Mouse (Mus musculus): ENCODE measurements around the gene Sh2b1. TPM values are rescaled to one million over a fixed set of nuclear protein-coding genes. Genes with fewer than 3 reads are reported as not detected.
A peak's percentile ranks its signal among the peaks of the same experiment; 100 is the strongest.

Gene Sh2b1
- polyA plus RNA-seq, 1 experiment from 2014 or later: 54.1 TPM

DNA sequence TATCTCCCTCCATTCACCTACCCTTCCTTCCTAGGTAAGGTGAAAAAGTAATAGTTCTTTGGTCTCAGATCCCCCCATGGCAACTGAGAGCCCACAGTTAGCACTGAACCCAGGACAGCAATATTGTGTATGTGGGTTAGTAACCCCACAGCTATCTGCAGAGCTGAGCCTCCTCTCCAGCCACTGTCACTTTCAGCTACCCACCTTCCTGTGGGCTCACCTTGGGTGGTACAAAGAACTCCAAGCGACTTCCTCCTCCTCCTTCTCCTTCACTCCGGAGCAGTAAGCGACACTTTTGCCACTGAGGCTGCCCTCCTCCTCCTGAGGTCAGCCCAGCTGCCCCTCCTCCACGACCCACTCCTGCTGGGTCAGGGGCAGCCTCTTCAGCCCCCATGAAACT lies 3.4 kb downstream of the Sh2b1 start:
- peaks cover 29% of the 10 kb centered on the region for H3K4me1 ChIP-seq
- no peaks in the 10 kb centered on the region for H3K9me3 ChIP-seq (replicated peaks)
- no peak for DNase-seq (ENCODE audit: low spot score)
- WGBS: 85% methylated on average over 4 of the region's 4 CpGs
- H3K27ac ChIP-seq (replicated peaks): no peak overlapping the region
- H3K27me3 ChIP-seq (ENCODE audit: low read depth, poor library complexity, severe bottlenecking): no peaks in the 10 kb centered on the region
- no peak overlapping the region for H3K4me3 ChIP-seq
- H3K36me3 ChIP-seq: peaks cover 62% of the 10 kb centered on the region

GRCm38 (mm10) chr7:126471361-126471760 lies 3.9 kb downstream of the Sh2b1 start:
- WGBS: 96% methylated on average over 5 of the region's 5 CpGs
- Histone ChIP-seq H3K36me3 (peaks cover 67% of the 10 kb centered on the region), H3K27ac (replicated peaks) (no peak overlapping the region), H3K9me3 (replicated peaks) (no peaks in the 10 kb centered on the region), H3K27me3 (ENCODE audit: low read depth, poor library complexity, severe bottlenecking) (no peaks in the 10 kb centered on the region), H3K4me3 (no peak overlapping the region), H3K4me1 (peaks cover 29% of the 10 kb centered on the region)
- DNase-seq (ENCODE audit: low spot score): no peak

- 92% methylated on average over 6 of the region's 6 CpGs for WGBS
- H3K27me3 ChIP-seq (ENCODE audit: low read depth, poor library complexity, severe bottlenecking): no peaks in the 10 kb centered on the region
- H3K4me1 ChIP-seq: peaks cover 18% of the 10 kb centered on the region
- H3K4me3 ChIP-seq: no peak overlapping the region
- H3K36me3 ChIP-seq: peaks cover 75% of the 10 kb centered on the region
- DNase-seq (ENCODE audit: low spot score): no peak
- H3K9me3 ChIP-seq (replicated peaks): no peaks in the 10 kb centered on the region
- no peak overlapping the region for H3K27ac ChIP-seq (replicated peaks)
Observed at GRCm38 (mm10) chr7:126470077-126470476, 5.1 kb downstream of the Sh2b1 start.

DNA sequence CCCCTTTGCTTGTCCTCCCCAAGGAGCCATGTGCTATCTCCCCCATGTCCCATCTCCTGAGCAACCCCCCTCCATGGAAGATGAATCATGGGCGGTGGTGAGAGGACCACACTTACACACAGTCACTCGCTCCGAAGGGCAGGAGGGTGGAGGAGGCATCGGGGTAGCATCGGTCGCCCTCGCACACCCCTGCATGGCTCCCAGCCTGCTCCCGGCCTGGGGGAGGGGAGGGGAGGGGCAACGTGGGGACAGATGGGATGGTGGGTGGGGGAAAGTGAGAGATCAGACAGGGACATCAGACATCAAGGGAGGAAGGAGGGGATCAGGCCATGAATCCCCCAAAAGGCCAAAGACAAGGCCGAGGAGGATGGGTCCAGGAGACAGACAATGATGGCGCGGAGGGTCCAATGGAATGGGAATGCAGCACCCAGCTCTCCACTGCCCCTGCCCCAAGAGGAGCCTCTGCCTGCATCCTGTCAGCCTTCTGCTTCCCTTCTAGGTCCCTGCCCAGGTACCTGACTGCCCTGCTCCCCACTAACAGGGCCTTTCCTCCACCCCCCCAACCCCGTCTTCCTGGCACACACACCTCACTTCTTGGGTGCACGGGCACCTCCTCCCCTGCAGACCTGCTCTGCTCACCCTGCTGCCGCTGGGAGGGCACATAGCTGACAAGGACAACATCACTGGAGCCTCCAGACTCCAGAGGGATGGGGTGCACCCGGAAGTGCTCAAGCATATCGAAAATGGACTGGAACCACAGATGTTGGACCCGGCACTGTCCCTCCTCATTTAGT lies 7.2 kb downstream of the Sh2b1 start:
- 94% methylated on average over 18 of the region's 18 CpGs for WGBS
- Histone ChIP-seq H3K4me1 (peaks cover 5% of the 10 kb centered on the region; the same call in 1 of the 2 replicates), H3K9me3 (replicated peaks) (no peaks in the 10 kb centered on the region), H3K4me3 (no peak overlapping the region), H3K27ac (replicated peaks) (no peak overlapping the region), H3K36me3 (peaks cover 75% of the 10 kb centered on the region), H3K27me3 (ENCODE audit: low read depth, poor library complexity, severe bottlenecking) (0 out of 2 replicates have a peak, but pooled peaks cover under 1% of the 10 kb centered on the region)
- DNase-seq (ENCODE audit: low spot score): no peak

- no peak overlapping the region for H3K4me3 ChIP-seq
- peak; percentile 40 for DNase-seq (ENCODE audit: low spot score)
- H3K9me3 ChIP-seq (replicated peaks): no peaks in the 10 kb centered on the region
- no peak overlapping the region for H3K27ac ChIP-seq (replicated peaks)
- peaks cover 7% of the 10 kb centered on the region; the same call in 1 of the 2 replicates for H3K4me1 ChIP-seq
- 70% methylated on average over 5 of the region's 5 CpGs for WGBS
- peaks cover 67% of the 10 kb centered on the region for H3K36me3 ChIP-seq
- 0 out of 2 replicates have a peak, but pooled peaks cover 4% of the 10 kb centered on the region for H3K27me3 ChIP-seq (ENCODE audit: low read depth, poor library complexity, severe bottlenecking)
Observed at GRCm38 (mm10) chr7:126467271-126467670, 8.0 kb downstream of the Sh2b1 start.

DNA sequence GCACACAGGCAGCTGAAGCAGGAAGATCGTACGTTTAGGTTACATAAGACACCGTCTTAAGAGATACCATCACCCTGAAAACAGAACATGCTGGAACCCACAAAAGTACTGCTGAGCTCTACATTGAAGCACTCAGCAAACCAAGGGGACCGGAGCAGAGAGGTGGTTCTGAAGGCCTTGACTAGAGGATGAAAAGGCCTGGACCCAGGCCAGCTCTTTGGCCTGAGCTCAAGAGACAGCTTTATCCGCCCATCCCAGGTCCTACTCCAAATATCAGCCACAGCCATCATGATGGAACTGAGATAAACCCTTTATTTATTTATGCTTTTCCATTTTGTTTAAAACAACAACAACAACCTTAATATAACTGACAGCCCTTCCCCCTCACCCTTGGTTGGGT lies 8.5 kb downstream of the Sh2b1 start:
- no peaks in the 10 kb centered on the region for H3K9me3 ChIP-seq (replicated peaks)
- no peak overlapping the region for H3K27ac ChIP-seq (replicated peaks)
- no peak overlapping the region for H3K4me3 ChIP-seq
- 92% methylated on average over 5 of the region's 5 CpGs for WGBS
- peaks cover 7% of the 10 kb centered on the region; the same call in 1 of the 2 replicates for H3K4me1 ChIP-seq
- H3K36me3 ChIP-seq: peaks cover 61% of the 10 kb centered on the region
- 0 out of 2 replicates have a peak, but pooled peaks cover 4% of the 10 kb centered on the region for H3K27me3 ChIP-seq (ENCODE audit: low read depth, poor library complexity, severe bottlenecking)
- no peak for DNase-seq (ENCODE audit: low spot score)

DNA sequence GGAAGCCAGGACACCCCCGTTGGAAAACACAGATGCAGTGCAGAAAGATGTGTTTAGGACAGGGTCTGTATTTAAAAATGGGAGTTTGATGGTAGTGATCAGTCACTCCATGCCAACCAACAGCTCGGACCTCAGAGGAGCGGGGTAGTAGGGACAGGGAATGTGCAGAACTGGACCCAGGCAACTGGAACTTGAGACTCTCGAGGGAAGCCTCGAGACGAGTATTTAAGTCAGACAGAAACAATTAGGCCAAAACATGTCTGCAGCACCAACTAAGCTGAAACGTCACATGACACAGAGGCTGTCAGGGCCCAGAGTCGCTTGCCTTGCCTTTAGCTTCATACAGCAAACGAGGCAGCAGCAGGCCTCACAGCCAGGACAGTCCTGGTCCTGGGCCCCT lies 9.1 kb downstream of the Sh2b1 start:
- H3K27ac ChIP-seq (replicated peaks): no peak overlapping the region
- no peaks in the 10 kb centered on the region for H3K9me3 ChIP-seq (replicated peaks)
- H3K4me1 ChIP-seq: peaks cover 7% of the 10 kb centered on the region; the same call in 1 of the 2 replicates
- H3K27me3 ChIP-seq (ENCODE audit: low read depth, poor library complexity, severe bottlenecking): 0 out of 2 replicates have a peak, but pooled peaks cover 4% of the 10 kb centered on the region
- no peak overlapping the region for H3K4me3 ChIP-seq
- DNase-seq (ENCODE audit: low spot score): no peak
- H3K36me3 ChIP-seq: peaks cover 56% of the 10 kb centered on the region
- WGBS: 87% methylated on average over 9 of the region's 9 CpGs

DNA sequence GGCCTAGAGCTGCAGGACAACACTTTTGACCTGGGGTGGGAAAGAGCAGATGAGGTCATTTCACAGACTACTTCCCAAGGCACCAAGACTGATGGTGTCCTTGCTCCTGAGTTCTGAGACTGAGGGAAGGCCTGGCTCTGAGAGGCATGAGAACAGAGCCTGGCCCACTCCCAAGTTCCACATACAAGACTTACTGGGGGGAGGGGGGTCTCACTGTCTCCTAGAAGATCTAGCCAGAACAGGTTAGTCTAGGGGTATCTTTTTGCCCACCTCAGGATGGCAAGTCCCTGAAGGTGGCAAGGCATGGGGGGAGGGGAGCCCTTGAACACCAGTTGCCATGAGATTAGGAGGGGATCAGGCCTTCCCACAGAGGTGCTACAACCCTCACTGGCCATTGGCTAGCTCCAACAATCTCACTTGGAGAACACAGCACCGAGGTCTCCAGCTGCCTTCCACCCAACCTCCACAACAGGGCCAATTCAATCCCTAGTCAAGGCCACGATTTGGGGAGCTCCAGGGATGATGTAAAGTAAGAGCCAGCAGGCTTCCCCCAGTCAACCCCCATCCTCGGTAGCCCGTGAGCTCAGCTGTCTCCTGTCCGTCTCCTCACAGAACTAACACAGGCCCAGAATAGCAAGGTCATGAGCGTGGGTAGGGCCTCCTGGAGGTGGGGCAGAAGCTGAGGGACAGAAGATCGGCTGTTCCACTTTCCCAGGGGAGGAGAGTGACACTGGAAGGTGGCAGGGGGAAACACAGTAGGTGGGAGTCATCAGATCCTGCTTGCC lies 9.8 kb downstream of the Sh2b1 start:
- no peak for DNase-seq (ENCODE audit: low spot score)
- 65% methylated on average over 7 of the region's 7 CpGs for WGBS
- H3K36me3 ChIP-seq: peaks cover 49% of the 10 kb centered on the region
- H3K27me3 ChIP-seq (ENCODE audit: low read depth, poor library complexity, severe bottlenecking): 0 out of 2 replicates have a peak, but pooled peaks cover 4% of the 10 kb centered on the region
- H3K4me1 ChIP-seq: peaks cover 9% of the 10 kb centered on the region; the same call in 1 of the 2 replicates
- no peak overlapping the region for H3K4me3 ChIP-seq
- H3K27ac ChIP-seq (replicated peaks): no peak overlapping the region
- no peaks in the 10 kb centered on the region for H3K9me3 ChIP-seq (replicated peaks)

DNA sequence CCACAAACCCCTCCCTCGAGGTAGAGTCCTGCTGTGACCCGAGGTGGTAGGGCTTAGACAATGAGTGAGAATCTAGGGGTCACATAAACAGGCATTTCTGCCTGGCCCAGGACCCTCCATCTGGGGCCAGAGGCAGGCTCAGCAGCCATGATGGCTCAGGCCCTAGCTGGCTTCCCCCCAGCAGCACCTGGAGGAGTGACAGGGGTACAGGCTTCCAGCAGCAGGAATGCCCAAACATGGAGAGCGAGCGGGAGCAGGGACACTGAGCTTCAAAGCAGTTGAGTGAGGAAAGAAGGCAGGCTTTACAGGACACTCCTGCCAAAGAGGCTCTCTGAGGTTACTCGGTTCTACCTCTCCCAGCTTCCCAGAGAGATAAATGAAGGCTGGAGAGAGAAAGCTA lies 10.4 kb downstream of the Sh2b1 start:
- 46% methylated on average over 5 of the region's 5 CpGs for WGBS
- peaks cover 43% of the 10 kb centered on the region for H3K36me3 ChIP-seq
- peaks cover 9% of the 10 kb centered on the region; the same call in 1 of the 2 replicates for H3K4me1 ChIP-seq
- H3K4me3 ChIP-seq: no peak overlapping the region
- no peak overlapping the region for H3K27ac ChIP-seq (replicated peaks)
- DNase-seq (ENCODE audit: low spot score): no peak
- 0 out of 2 replicates have a peak, but pooled peaks cover 4% of the 10 kb centered on the region for H3K27me3 ChIP-seq (ENCODE audit: low read depth, poor library complexity, severe bottlenecking)
- no peaks in the 10 kb centered on the region for H3K9me3 ChIP-seq (replicated peaks)

GRCm38 (mm10) chr7:126464121-126464520 lies 11.1 kb downstream of the Sh2b1 start:
- Histone ChIP-seq H3K4me3 (no peak overlapping the region), H3K27ac (replicated peaks) (no peak overlapping the region), H3K27me3 (ENCODE audit: low read depth, poor library complexity, severe bottlenecking) (0 out of 2 replicates have a peak, but pooled peaks cover 4% of the 10 kb centered on the region), H3K9me3 (replicated peaks) (no peaks in the 10 kb centered on the region), H3K36me3 (peaks cover 36% of the 10 kb centered on the region), H3K4me1 (peaks cover 9% of the 10 kb centered on the region; the same call in 1 of the 2 replicates)
- no peak for DNase-seq (ENCODE audit: low spot score)
- WGBS: 54% methylated on average over 4 of the region's 4 CpGs

GRCm38 (mm10) chr7:126463547-126463946 lies 11.7 kb downstream of the Sh2b1 start:
- 0 out of 2 replicates have a peak, but pooled peaks cover 4% of the 10 kb centered on the region for H3K27me3 ChIP-seq (ENCODE audit: low read depth, poor library complexity, severe bottlenecking)
- WGBS: 60% methylated on average over 4 of the region's 4 CpGs
- no peaks in the 10 kb centered on the region for H3K9me3 ChIP-seq (replicated peaks)
- no peak overlapping the region for H3K27ac ChIP-seq (replicated peaks)
- no peak overlapping the region for H3K4me3 ChIP-seq
- no peak for DNase-seq (ENCODE audit: low spot score)
- peaks cover 30% of the 10 kb centered on the region for H3K36me3 ChIP-seq
- peaks cover 9% of the 10 kb centered on the region; the same call in 1 of the 2 replicates for H3K4me1 ChIP-seq

GRCm38 (mm10) chr7:126463004-126463403 lies 12.2 kb downstream of the Sh2b1 start, which contains the start of gene Atp2a1:
Gene Atp2a1, minus strand, starts transcription at chr7:126463108.
- Histone ChIP-seq H3K9me3 (replicated peaks) (no peaks in the 10 kb centered on the region), H3K27ac (replicated peaks) (no peak within 1 kb of the TSS; the same call in 1 of the 2 replicates), H3K4me1 (peaks cover 9% of the 10 kb centered on the region; the same call in 1 of the 2 replicates), H3K27me3 (ENCODE audit: low read depth, poor library complexity, severe bottlenecking) (0 out of 2 replicates have a peak, but pooled peaks cover 4% of the 10 kb centered on the region), H3K4me3 (no peak within 1 kb of the TSS), H3K36me3 (peaks cover 24% of the 10 kb centered on the region)
- WGBS: 56% methylated on average over 5 of the region's 5 CpGs
- DNase-seq (ENCODE audit: low spot score): no peak
